Mouse (Mus musculus): ENCODE results near the gene Nfib. TPM values are rescaled to one million over a fixed set of nuclear protein-coding genes. Genes with fewer than 3 reads are reported as not detected.
A peak's percentile ranks its signal among the peaks of the same experiment; 100 is the strongest.

Nfib gene
- polyA plus RNA-seq, 1 experiment from 2014 or later = 204 TPM

DNA sequence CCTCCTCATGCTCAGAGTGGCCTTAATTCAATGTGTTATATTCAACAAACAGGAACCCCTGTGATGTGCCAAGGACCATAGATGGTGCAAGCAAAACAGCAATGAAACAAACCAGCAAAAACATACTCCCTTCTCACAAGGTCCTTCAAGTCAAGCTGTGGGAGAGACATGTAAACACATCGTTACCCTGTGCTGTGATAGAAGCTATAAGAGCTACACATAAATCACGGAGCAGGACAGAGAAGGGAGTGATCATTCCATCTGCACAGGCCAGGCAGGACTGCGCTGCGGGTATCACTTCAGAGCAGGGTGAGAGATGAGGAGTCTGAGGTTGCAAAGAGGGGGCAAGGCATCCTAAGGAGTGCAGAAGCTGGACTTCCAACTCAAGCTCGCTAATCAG, 262.5 kb downstream of the Nfib start:
- Histone ChIP-seq H3K9ac (no peak overlapping the region), H3K27ac (no peak overlapping the region), H3K4me2 (no peak overlapping the region), H3K36me3 (ENCODE audit: poor library complexity, severe bottlenecking) (no peaks in the 10 kb centered on the region), H3K9me3 (replicated peaks) (no peaks in the 10 kb centered on the region), H3K27me3 (no peaks in the 10 kb centered on the region), H3K4me3 (no peak overlapping the region), H3K4me1 (peaks cover 78% of the 10 kb centered on the region)
- 79% methylated on average over 5 of the region's 5 CpGs for WGBS
- ATAC-seq = no peak

DNA sequence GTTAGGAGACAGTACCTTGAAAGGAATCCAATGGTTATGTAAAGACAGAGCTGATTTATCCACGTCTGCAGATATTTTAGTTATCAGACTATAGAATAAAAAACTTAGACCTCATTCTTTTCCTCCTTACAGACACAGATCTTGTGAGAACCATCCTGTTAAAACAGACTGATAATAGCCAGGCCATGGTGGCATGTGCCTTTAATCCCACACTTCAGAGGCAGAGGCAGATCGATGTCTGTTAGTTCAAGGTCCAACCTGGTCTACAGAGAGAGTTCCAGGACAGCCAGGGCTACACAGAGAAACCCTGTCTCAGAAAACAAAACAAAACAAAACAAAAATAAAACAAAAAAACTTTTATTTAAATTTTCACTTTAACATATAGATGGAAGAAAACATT, 264.9 kb downstream of the Nfib start:
- Histone ChIP-seq H3K4me3 (no peak overlapping the region), H3K9me3 (replicated peaks) (no peaks in the 10 kb centered on the region), H3K27ac (no peak overlapping the region), H3K27me3 (no peaks in the 10 kb centered on the region), H3K4me1 (peaks cover 78% of the 10 kb centered on the region), H3K4me2 (no peak overlapping the region), H3K36me3 (ENCODE audit: poor library complexity, severe bottlenecking) (no peaks in the 10 kb centered on the region), H3K9ac (no peak overlapping the region)
- ATAC-seq = no peak
- WGBS = 88% methylated on average over 2 of the region's 2 CpGs

DNA sequence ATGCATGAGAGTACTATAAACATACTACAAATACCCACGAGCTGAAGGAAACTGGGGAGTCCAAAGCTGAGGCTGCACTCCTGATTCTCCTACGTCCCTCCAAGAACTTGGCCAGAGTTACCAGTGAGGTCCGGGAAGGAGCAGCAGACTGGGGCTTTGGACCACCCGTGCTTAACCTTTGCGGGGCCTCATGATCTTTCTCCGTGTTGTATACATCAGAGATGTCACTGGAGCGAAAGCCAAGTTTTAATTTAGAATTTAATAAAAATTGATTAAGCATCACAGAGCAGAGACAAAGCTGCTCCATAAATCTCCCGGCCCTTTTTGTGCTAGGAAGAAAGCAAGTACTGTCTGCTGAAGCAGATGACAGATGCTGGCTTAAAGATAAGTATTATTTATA, 265.7 kb downstream of the Nfib start:
- H3K9ac ChIP-seq = no peak overlapping the region
- 68% methylated on average over 8 of the region's 8 CpGs for WGBS
- no peak for ATAC-seq
- peaks cover 82% of the 10 kb centered on the region for H3K4me1 ChIP-seq
- no peak overlapping the region for H3K4me3 ChIP-seq
- no peaks in the 10 kb centered on the region for H3K36me3 ChIP-seq (ENCODE audit: poor library complexity, severe bottlenecking)
- H3K27ac ChIP-seq = no peak overlapping the region
- no peaks in the 10 kb centered on the region for H3K27me3 ChIP-seq
- no peak overlapping the region for H3K4me2 ChIP-seq
- no peaks in the 10 kb centered on the region for H3K9me3 ChIP-seq (replicated peaks)

DNA sequence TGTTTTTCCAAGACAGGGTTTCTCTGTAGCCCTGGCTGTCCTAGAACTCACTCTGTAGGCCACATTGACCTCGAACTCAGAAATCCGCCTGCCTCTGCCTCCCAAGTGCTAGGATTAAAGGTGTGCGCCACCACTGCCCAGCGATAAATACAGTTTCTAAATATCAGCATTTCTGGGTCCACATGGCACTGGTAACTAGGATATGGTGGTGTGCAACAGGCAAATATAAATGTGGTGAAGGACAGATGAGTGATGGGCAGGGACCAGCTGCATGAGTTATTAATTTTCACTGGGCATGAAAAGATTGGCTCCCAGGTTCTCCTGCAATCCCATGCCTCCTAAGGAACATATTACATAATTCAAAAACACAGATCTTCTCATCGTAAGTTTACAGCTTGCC, 266.9 kb downstream of the Nfib start:
- no peaks in the 10 kb centered on the region for H3K36me3 ChIP-seq (ENCODE audit: poor library complexity, severe bottlenecking)
- H3K27me3 ChIP-seq = no peaks in the 10 kb centered on the region
- H3K4me2 ChIP-seq = no peak overlapping the region
- H3K4me3 ChIP-seq = no peak overlapping the region
- H3K27ac ChIP-seq = no peak overlapping the region
- H3K9me3 ChIP-seq (replicated peaks) = no peaks in the 10 kb centered on the region
- peaks cover 92% of the 10 kb centered on the region for H3K4me1 ChIP-seq
- WGBS = 95% methylated on average over 5 of the region's 5 CpGs
- no peak overlapping the region for H3K9ac ChIP-seq
- no peak for ATAC-seq

DNA sequence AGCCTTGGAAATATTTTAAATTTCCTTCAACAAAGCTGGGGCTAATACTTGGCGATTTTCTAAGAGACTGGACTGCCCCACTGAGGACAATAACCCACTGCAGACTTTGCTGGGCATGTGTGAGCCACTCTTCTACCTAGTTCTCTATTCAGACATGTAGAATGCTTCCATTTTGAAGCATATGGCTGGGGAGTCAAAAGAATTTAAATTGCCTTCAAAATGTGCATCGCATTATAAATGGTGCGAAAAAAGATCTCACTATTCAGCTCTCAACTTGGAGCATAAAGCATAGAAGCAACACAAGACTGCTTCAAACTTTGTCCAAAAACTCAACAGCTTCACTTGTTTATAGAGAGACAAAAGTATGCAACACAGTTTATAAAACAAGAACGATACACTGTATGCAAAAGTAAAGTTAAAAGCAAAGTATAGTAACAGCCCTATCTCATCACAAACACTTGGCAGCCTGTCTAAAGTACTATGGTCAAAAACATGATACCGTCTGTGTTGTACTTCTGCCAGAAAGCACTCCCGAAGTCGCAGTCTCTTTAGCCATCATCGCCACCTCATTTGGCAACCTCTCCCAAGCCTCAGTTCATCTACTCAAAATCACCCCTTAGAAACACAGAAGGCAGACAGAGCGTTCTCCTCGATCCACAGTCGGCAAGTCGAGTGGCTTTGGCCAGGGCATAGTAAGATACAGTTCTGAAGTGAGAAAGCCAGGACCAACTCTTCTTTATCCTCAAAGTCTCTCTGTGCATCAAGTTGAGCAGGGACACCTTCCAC, 267.8 kb downstream of the Nfib start:
- H3K36me3 ChIP-seq (ENCODE audit: poor library complexity, severe bottlenecking) = no peaks in the 10 kb centered on the region
- no peaks in the 10 kb centered on the region for H3K27me3 ChIP-seq
- no peaks in the 10 kb centered on the region for H3K9me3 ChIP-seq (replicated peaks)
- 43% methylated on average over 12 of the region's 12 CpGs for WGBS
- no peak overlapping the region for H3K4me3 ChIP-seq
- ATAC-seq = peak; percentile 42
- H3K27ac ChIP-seq = peak overlapping the region; percentile 52
- peaks cover 91% of the 10 kb centered on the region for H3K4me1 ChIP-seq
- H3K4me2 ChIP-seq = 0 out of 2 replicates have a peak overlapping the region, but pooled peaks have one; percentile 8
- no peak overlapping the region for H3K9ac ChIP-seq

- no peak overlapping the region for H3K4me2 ChIP-seq
- peaks cover 85% of the 10 kb centered on the region for H3K4me1 ChIP-seq
- H3K27ac ChIP-seq = no peak overlapping the region
- ATAC-seq = no peak
- H3K9me3 ChIP-seq (replicated peaks) = no peaks in the 10 kb centered on the region
- no peak overlapping the region for H3K9ac ChIP-seq
- no peak overlapping the region for H3K4me3 ChIP-seq
- 70% methylated on average over 2 of the region's 2 CpGs for WGBS
- no peaks in the 10 kb centered on the region for H3K27me3 ChIP-seq
- H3K36me3 ChIP-seq (ENCODE audit: poor library complexity, severe bottlenecking) = no peaks in the 10 kb centered on the region
These were observed 268.9 kb downstream of the Nfib start for GRCm38 (mm10) chr4:82436656-82437055.

GRCm38 (mm10) chr4:82435716-82436115, 269.8 kb downstream of the Nfib start:
- ATAC-seq = peak; percentile 22; the same call in 1 of the 2 replicates
- Histone ChIP-seq H3K27ac (no peak overlapping the region), H3K4me2 (no peak overlapping the region), H3K4me3 (no peak overlapping the region), H3K4me1 (peaks cover 81% of the 10 kb centered on the region), H3K36me3 (ENCODE audit: poor library complexity, severe bottlenecking) (no peaks in the 10 kb centered on the region), H3K27me3 (no peaks in the 10 kb centered on the region), H3K9ac (no peak overlapping the region), H3K9me3 (replicated peaks) (no peaks in the 10 kb centered on the region)
- 23% methylated on average over 5 of the region's 5 CpGs for WGBS

GRCm38 (mm10) chr4:82433926-82434705, 271.4 kb downstream of the Nfib start:
- Histone ChIP-seq H3K27me3 (no peaks in the 10 kb centered on the region), H3K27ac (peak overlapping the region; percentile 12; the same call in 1 of the 2 replicates), H3K4me3 (no peak overlapping the region), H3K9ac (no peak overlapping the region), H3K4me2 (no peak overlapping the region), H3K4me1 (peaks cover 79% of the 10 kb centered on the region), H3K9me3 (replicated peaks) (no peaks in the 10 kb centered on the region), H3K36me3 (ENCODE audit: poor library complexity, severe bottlenecking) (no peaks in the 10 kb centered on the region)
- ATAC-seq = no peak
- 45% methylated on average over 13 of the region's 13 CpGs for WGBS

DNA sequence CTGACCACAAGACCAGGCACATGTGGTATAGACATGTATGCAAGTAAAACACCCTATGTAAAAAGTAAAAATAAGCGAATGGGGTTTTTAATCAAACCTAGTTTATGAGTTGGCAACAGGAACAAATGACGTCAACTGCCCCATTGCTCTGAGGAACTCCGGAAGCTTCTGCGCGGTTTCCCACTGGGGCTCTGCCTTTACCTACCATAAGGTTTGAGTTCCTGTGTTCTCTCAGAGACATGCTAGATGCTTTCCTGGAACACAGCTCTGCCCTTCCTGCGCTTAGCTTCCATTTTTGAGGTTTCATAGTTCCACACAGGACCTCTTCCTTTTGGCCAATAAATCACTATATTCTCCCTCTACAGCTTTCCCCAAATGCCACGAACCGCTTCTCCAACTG, 273.7 kb downstream of the Nfib start:
- H3K27me3 ChIP-seq = no peaks in the 10 kb centered on the region

DNA sequence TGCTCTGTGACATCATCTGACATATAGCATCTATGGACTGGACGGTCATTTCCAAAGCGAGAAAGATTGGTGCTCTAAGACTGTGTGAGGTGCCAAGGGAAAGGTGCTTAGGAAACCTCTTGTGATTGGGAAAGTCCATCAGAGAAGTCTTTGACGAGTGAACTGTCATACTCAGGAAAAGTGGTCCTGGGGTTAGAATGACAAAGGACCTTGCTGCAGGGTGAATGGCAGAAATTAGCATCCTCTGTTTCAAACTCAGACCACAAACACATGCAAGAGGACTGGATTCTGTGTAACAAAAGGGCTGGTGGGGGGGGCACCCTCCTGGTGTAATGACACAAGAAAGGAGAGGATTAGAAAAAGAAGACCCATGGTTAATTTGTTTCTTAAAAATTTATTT, 274.7 kb downstream of the Nfib start:
- no peak overlapping the region for H3K9ac ChIP-seq
- ATAC-seq = no peak

More for the DNA sequence above, 273.7 kb downstream of the Nfib start:
- Histone ChIP-seq H3K4me1 (peaks cover 76% of the 10 kb centered on the region), H3K9ac (no peak overlapping the region), H3K36me3 (ENCODE audit: poor library complexity, severe bottlenecking) (no peaks in the 10 kb centered on the region), H3K9me3 (replicated peaks) (no peaks in the 10 kb centered on the region), H3K4me2 (no peak overlapping the region), H3K4me3 (no peak overlapping the region), H3K27ac (no peak overlapping the region; the same call in 1 of the 2 replicates)
- ATAC-seq = no peak
- 94% methylated on average over 8 of the region's 8 CpGs for WGBS

DNA sequence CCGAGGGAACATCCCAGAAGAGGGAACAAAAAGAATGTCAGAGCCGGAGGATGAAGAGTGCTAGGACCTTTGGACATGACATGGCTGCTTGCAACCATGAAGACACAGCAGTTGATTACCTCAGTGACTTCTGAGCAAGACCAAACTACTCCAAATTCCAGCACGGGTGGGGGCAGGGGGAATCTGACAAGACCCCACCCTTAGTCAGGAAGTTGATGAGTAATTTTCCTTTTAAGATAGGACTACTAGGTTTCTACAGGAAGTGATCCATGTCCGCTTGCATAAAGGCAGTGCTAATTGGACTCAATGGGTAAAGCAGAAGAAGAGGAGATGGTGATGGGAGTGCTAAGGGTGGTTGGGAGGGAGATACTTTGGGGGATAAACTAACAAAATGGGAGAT, 279.3 kb downstream of the Nfib start:
- Histone ChIP-seq H3K4me2 (no peak overlapping the region), H3K9me3 (replicated peaks) (no peaks in the 10 kb centered on the region), H3K4me3 (no peak overlapping the region), H3K36me3 (ENCODE audit: poor library complexity, severe bottlenecking) (no peaks in the 10 kb centered on the region), H3K27ac (no peak overlapping the region), H3K27me3 (no peaks in the 10 kb centered on the region), H3K9ac (no peak overlapping the region), H3K4me1 (peaks cover 36% of the 10 kb centered on the region)
- ATAC-seq = no peak
- 95% methylated on average over 4 of the region's 4 CpGs for WGBS

More for the DNA sequence above, 274.7 kb downstream of the Nfib start:
- 43% methylated on average over 3 of the region's 3 CpGs for WGBS
- Histone ChIP-seq H3K27ac (no peak overlapping the region), H3K4me3 (no peak overlapping the region), H3K4me1 (peaks cover 66% of the 10 kb centered on the region), H3K27me3 (no peaks in the 10 kb centered on the region), H3K36me3 (ENCODE audit: poor library complexity, severe bottlenecking) (no peaks in the 10 kb centered on the region), H3K9me3 (replicated peaks) (no peaks in the 10 kb centered on the region), H3K4me2 (no peak overlapping the region)

DNA sequence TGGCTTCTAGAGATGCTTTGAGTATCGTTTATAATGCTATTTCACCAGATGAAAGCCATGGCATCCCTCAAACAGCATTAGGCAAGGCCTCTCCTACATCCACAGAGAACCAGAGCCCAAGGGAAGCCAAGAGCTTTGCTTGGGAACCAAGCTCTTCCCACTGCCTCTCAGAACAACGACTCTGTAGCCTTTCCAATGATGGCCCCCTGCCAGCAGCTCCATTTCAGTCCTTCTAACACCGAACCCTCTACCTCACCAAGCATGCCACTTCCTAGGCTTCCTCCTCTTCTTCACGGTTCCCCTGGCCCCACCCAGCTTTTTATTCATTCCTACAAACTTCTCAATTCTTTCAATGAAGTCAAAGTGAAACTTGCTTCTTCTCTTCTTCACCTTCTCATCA, 287.3 kb downstream of the Nfib start:
- Histone ChIP-seq H3K4me1 (peaks cover 29% of the 10 kb centered on the region), H3K27ac (no peak overlapping the region), H3K9me3 (replicated peaks) (no peaks in the 10 kb centered on the region), H3K36me3 (ENCODE audit: poor library complexity, severe bottlenecking) (no peaks in the 10 kb centered on the region), H3K9ac (no peak overlapping the region), H3K4me3 (no peak overlapping the region), H3K27me3 (no peaks in the 10 kb centered on the region), H3K4me2 (no peak overlapping the region)
- WGBS = 63% methylated on average over 4 of the region's 4 CpGs
- ATAC-seq = no peak
